Mouse (Mus musculus) forebrain, embryonic 13.5 days (tissue): Measurements from ENCODE around the gene Lrrc74a. TPM values are rescaled to one million over a fixed set of nuclear protein-coding genes. Genes with fewer than 3 reads are reported as not detected.
A peak's percentile ranks its signal among the peaks of the same experiment; 100 is the strongest.

Experiments
- ATAC-seq: fragments of 200-750 bp; cut with Nextera tagmentation; 2 replicates; pipeline ENCODE4 v1.8.0; 2017
- H3K27ac ChIP-seq: fragments of 300-500 bp; sonication (generic); 2 replicates; pipeline ENCODE4 v1.5.1; 2015; ENCODE audit warnings: inconsistent platforms, mild to moderate bottlenecking, moderate library complexity
- H3K27me3 ChIP-seq: fragments of 300-500 bp; sonication (generic); 2 replicates; pipeline ENCODE4 v1.6.1; 2015; ENCODE audit warnings: mild to moderate bottlenecking, inconsistent platforms
- H3K36me3 ChIP-seq: fragments of 300-500 bp; sonication (generic); 2 replicates; pipeline ENCODE4 v1.6.1; 2015; ENCODE audit warnings: mild to moderate bottlenecking, inconsistent platforms; ENCODE audit not compliant: poor library complexity, severe bottlenecking
- H3K4me1 ChIP-seq: fragments of 300-500 bp; sonication (generic); 2 replicates; pipeline ENCODE4 v1.6.1; 2015; ENCODE audit warnings: inconsistent platforms
- H3K4me2 ChIP-seq: fragments of 300-500 bp; sonication (generic); 2 replicates; pipeline ENCODE4 v1.6.1; 2015; ENCODE audit warnings: inconsistent platforms, mild to moderate bottlenecking, moderate library complexity
- H3K4me3 ChIP-seq: fragments of 300-500 bp; sonication (generic); 2 replicates; pipeline ENCODE4 v1.5.1; 2015; ENCODE audit warnings: mild to moderate bottlenecking, inconsistent platforms
- H3K9ac ChIP-seq: fragments of 300-500 bp; sonication (generic); 2 replicates; pipeline ENCODE4 v1.6.1; 2015; ENCODE audit warnings: mild to moderate bottlenecking, inconsistent platforms
- H3K9me3 ChIP-seq: fragments of 300-500 bp; sonication (generic); replicated peaks from 2 replicates; pipeline ENCODE4 v1.6.1; 2016; ENCODE audit warnings: inconsistent platforms
- WGBS: fragments of 180-500 bp; shearing (Covaris S2); methylation state at CpG from one replicate; pipeline ENCODE4 v1.1.7; 2015; 5-methylcytosine and 5-hydroxymethylcytosine counted together
- polyA plus RNA-seq: library from polyadenylated mRNA; unstranded; fragments of >200 nt; fragmentation: Nextera tagmentation; extraction: Ambion mirVana; gene quantifications from 2 replicates; pipeline ENCODE4 v1.2.1, GENCODE M21; 2015

Gene Lrrc74a
- polyA plus RNA-seq, 1 experiment from 2014 or later: not detected

DNA sequence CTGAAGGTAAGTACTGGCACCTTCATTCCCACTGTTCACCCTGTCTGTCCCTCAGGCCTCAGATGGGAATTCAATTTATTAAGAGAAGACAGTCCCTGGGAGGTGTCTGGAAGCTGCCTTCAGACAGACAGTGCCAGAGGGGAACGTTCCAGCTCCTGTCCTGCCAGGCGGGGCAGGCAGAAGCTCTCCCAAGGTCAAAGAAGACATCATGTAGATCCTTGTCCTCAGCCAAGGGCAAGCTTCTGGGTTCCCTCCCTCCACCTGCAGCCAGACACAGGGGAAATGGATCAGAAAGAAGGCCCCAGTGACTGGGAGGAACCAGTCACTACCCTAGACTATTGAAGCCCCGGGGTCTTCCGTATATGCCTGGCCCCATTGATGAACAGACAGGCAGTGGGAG, 74.7 kb downstream of the Lrrc74a start:
- Histone ChIP-seq H3K9ac (0 out of 2 replicates have a peak overlapping the region, but pooled peaks have one; percentile 28), H3K36me3 (no peaks in the 10 kb centered on the region), H3K4me1 (peaks cover 91% of the 10 kb centered on the region), H3K27me3 (no peaks in the 10 kb centered on the region), H3K4me2 (no peak overlapping the region), H3K27ac (peak overlapping the region; percentile 99), H3K4me3 (no peak overlapping the region), H3K9me3 (no peaks in the 10 kb centered on the region)
- ATAC-seq: no peak
- WGBS: 79% methylated on average over 4 of the region's 4 CpGs

DNA sequence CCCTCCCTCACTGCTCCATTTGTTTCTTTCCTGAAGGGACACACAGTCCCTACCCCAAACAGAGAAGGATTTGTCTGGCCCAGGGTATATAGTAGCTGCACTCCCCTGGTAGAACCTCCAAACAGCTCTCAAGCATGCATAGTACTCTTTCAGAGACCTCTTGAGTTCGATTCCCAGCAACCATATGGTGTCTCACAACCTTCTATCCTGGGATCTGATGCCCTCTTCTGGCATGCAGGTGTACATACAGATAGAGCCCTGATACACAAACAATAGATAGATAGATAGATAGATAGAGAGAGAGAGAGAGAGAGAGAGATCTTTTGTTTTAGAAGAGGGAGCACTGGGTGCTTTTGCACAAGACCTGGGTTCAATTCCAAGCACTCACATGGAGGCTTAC, 75.9 kb downstream of the Lrrc74a start:
- Histone ChIP-seq H3K4me2 (no peak overlapping the region), H3K27me3 (no peaks in the 10 kb centered on the region), H3K4me3 (no peak overlapping the region), H3K9me3 (no peaks in the 10 kb centered on the region), H3K4me1 (peaks cover 88% of the 10 kb centered on the region), H3K27ac (peak overlapping the region; percentile 99), H3K9ac (no peak overlapping the region), H3K36me3 (no peaks in the 10 kb centered on the region)
- WGBS: 95% methylated on average over 1 of the region's 1 CpGs
- ATAC-seq: no peak

DNA sequence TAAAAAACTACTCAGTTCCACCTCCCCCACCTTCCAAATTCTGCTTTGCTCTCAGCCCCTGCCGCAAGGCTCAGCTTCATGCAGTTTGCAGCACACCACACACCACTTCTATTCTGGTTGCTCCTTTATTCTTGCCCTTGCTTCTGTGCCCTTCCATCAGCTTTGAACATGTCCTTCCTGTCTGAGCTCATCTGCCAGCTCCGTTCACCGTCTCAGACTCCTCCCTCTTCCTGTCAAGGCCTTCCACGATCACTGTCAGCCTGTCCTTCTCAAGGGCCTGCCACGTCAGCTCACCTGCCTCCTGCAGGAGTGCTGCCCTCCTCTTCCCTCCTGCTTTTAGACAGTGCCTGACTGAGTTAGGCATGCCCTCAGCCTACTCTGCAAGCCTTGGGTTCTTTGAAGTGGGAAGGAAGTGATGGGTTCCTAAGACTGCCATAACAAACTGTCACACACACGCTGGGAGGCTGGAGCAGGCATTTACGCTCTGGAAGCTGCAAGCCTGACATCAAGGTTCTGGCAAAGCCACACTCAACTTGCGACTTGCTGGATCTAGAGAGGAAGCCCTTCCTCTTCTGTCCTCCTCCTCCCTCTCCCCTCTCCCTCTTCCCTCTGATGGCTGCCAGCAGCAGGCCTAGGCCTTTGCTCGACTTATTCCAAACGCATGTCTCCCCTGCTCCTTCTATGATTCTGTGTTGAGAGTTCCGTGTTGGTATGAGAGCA, 76.7 kb downstream of the Lrrc74a start:
- no peaks in the 10 kb centered on the region for H3K27me3 ChIP-seq
- H3K9ac ChIP-seq: no peak overlapping the region
- H3K36me3 ChIP-seq: no peaks in the 10 kb centered on the region
- H3K4me1 ChIP-seq: peaks cover 88% of the 10 kb centered on the region
- peak overlapping the region; percentile 77 for H3K27ac ChIP-seq
- no peak overlapping the region for H3K4me3 ChIP-seq
- H3K4me2 ChIP-seq: no peak overlapping the region
- 68% methylated on average over 11 of the region's 11 CpGs for WGBS
- no peak for ATAC-seq
- H3K9me3 ChIP-seq: no peaks in the 10 kb centered on the region

DNA sequence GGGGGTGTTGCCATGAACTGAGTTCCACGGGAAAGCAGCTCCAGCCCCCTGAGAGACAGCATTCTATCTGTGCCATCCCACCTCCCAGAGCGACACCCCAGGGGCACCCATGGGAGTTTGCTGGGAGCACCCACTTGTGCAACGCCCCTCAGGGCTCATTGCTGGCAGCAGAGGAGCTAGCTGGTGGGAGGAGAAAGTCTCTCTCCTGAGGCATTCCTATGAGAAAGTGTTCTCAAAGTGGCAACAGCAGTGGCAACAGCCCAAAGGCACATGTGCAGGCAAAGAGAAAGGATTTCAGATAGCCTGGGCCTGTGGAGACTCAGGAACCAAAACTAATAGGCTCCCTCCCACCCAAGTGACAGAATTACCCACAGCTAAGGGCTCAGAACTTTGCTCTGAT, 78.6 kb downstream of the Lrrc74a start:
- Histone ChIP-seq H3K36me3 (no peaks in the 10 kb centered on the region), H3K9me3 (no peaks in the 10 kb centered on the region), H3K9ac (no peak overlapping the region), H3K4me1 (peaks cover 88% of the 10 kb centered on the region), H3K27me3 (no peaks in the 10 kb centered on the region), H3K4me2 (no peak overlapping the region), H3K4me3 (no peak overlapping the region), H3K27ac (peak overlapping the region; percentile 14)
- 77% methylated on average over 3 of the region's 3 CpGs for WGBS
- ATAC-seq: no peak

Other genes starting within 250 kb of the Lrrc74a start
- gene Vash1, start 55.7 kb upstream of the Lrrc74a start, polyA plus RNA-seq: 33.6 and 38.2 TPM in 2 replicates
- 9.8 and 11.3 TPM in 2 replicates for gene Angel1, start 7.9 kb upstream of the Lrrc74a start, polyA plus RNA-seq
- 54.2 and 54.8 TPM in 2 replicates for gene Irf2bpl, start 150.4 kb downstream of the Lrrc74a start, polyA plus RNA-seq
- gene Cipc, start 212.7 kb downstream of the Lrrc74a start, polyA plus RNA-seq: 46.1 and 53.1 TPM in 2 replicates